Comparison of ENCODE assay signal across 14 mouse cellular contexts in the genomic region with DNA sequence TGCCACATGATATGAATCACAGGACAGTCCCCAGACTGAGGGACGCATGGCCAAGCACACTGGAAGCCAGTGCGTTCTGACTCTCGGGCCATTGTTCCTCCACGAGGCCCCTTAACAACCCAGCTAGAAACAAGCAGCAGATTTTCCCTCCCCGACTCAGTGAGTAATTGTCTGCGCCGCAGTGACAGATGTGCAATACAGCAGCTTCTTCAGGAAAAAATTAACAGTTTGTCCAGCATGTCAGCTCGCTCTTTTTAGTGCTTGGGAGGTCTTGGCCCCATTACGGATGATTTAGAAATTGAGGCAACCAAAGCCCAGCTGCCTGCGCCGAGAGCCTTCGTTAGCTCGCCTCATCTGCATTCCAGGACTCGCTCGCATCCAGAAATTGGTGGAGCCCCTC.
A peak's percentile ranks its signal among the peaks of the same experiment; 100 is the strongest.
DNase-seq lines count a peak whose midpoint lies in the region; ATAC-seq lines count a peak whose summit lies in the region.
"Had no signal": no experiment of that assay in that cellular context is flagged by ENCODE, and none has a peak within 500 bp of the region (broad histone marks: within the 10 kb centered on the region; RNA-seq: fewer than 3 reads in every experiment).

No protein-coding gene starts in this region.

- H3K9ac ChIP-seq in forebrain, embryonic 11.5 days (ENCODE audit: low read length) = no peak overlapping the region
- no peak overlapping the region for H3K9ac ChIP-seq in hindbrain, embryonic 12.5 days
- H3K9ac ChIP-seq in midbrain, embryonic 11.5 days (ENCODE audit: low read length) = no peak overlapping the region
- no peak overlapping the region for H3K9ac ChIP-seq in intestine, embryonic 15.5 days
- H3K9ac ChIP-seq: heart, embryonic 12.5 days; liver, embryonic 13.5 days had no signal

- 56% methylated on average over 15 of the region's 15 CpGs for WGBS in forebrain, embryonic 11.5 days
- 78% methylated on average over 15 of the region's 15 CpGs for WGBS in forebrain, embryonic 10.5 days
- 53% methylated on average over 15 of the region's 15 CpGs for WGBS in hindbrain, embryonic 12.5 days
- 82% methylated on average over 15 of the region's 15 CpGs for WGBS in midbrain, embryonic 11.5 days
- 74% methylated on average over 15 of the region's 15 CpGs for WGBS in intestine, embryonic 15.5 days

- no peaks in the 10 kb centered on the region for H3K4me1 ChIP-seq in forebrain, embryonic 11.5 days (replicated peaks; ENCODE audit: control insufficient read depth, insufficient read depth, low read length)
- peaks cover 16% of the 10 kb centered on the region for H3K4me1 ChIP-seq in forebrain, embryonic 10.5 days
- peaks cover 6% of the 10 kb centered on the region; the same call in 1 of the 2 replicates for H3K4me1 ChIP-seq in hindbrain, embryonic 12.5 days
- no peaks in the 10 kb centered on the region for H3K4me1 ChIP-seq in midbrain, embryonic 11.5 days (ENCODE audit: control insufficient read depth, insufficient read depth, low read length)
- no peaks in the 10 kb centered on the region for H3K4me1 ChIP-seq in intestine, embryonic 15.5 days (replicated peaks)
- H3K4me1 ChIP-seq: heart, embryonic 12.5 days; liver, embryonic 13.5 days had no signal

- no peak overlapping the region for H3K4me3 ChIP-seq in forebrain, embryonic 11.5 days (ENCODE audit: low read depth, low read length)
- no peak overlapping the region for H3K4me3 ChIP-seq in forebrain, embryonic 10.5 days
- no peak overlapping the region for H3K4me3 ChIP-seq in hindbrain, embryonic 12.5 days
- H3K4me3 ChIP-seq in midbrain, embryonic 11.5 days (ENCODE audit: low read depth, low read length) = no peak overlapping the region
- H3K4me3 ChIP-seq in intestine, embryonic 15.5 days (replicated peaks) = no peak overlapping the region
- H3K4me3 ChIP-seq: gastrocnemius, adult 2 months; heart, embryonic 12.5 days; liver, embryonic 13.5 days had no signal

- no peak for DNase-seq in forebrain, embryonic 11.5 days (ENCODE audit: low spot score)
- no peak for DNase-seq in forebrain, embryonic 10.5 days (ENCODE audit: extremely low spot score, low spot score)
- peak; percentile 88 for DNase-seq in Muller cell, postnatal 12 days (ENCODE audit: inconsistent ontology term)
- no peak for DNase-seq in midbrain, embryonic 11.5 days (ENCODE audit: low spot score, missing footprints)
- DNase-seq in spleen, postnatal 14 days (ENCODE audit: low spot score in 2 of 2) = no peak
- DNase-seq in c-Kit-positive CD71-positive TER-119-positive erythroid progenitor cells, embryonic 14.5 days (ENCODE audit: low spot score) = no peak
- DNase-seq: cerebellum, postnatal 25 days; gastrocnemius, adult 2 months; liver, embryonic 13.5 days; spleen, adult 18-20 months had no signal

- H3K27me3 ChIP-seq in forebrain, embryonic 11.5 days (ENCODE audit: control insufficient read depth, insufficient read depth, low read length) = no peaks in the 10 kb centered on the region
- no peaks in the 10 kb centered on the region for H3K27me3 ChIP-seq in forebrain, embryonic 10.5 days (ENCODE audit: poor library complexity, severe bottlenecking)
- H3K27me3 ChIP-seq in hindbrain, embryonic 12.5 days = no peaks in the 10 kb centered on the region
- no peaks in the 10 kb centered on the region for H3K27me3 ChIP-seq in midbrain, embryonic 11.5 days (ENCODE audit: control insufficient read depth, insufficient read depth, low read length)
- no peaks in the 10 kb centered on the region for H3K27me3 ChIP-seq in intestine, embryonic 15.5 days (replicated peaks)
- H3K27me3 ChIP-seq: heart, embryonic 12.5 days; liver, embryonic 13.5 days had no signal

- ATAC-seq in forebrain, embryonic 11.5 days (replicated peaks; ENCODE audit: low FRiP score) = peak; percentile 78
- ATAC-seq in hindbrain, embryonic 12.5 days (ENCODE audit: low FRiP score) = peak; percentile 71
- ATAC-seq in midbrain, embryonic 11.5 days (ENCODE audit: low FRiP score) = peak; percentile 30; the same call in 1 of the 2 replicates
- no peak for ATAC-seq in intestine, embryonic 15.5 days
- ATAC-seq: inflammation-experienced regulatory T-cells, adult 6 months had no signal

- no peaks in the 10 kb centered on the region for H3K9me3 ChIP-seq in forebrain, embryonic 11.5 days (ENCODE audit: control insufficient read depth, low read length)
- no peaks in the 10 kb centered on the region for H3K9me3 ChIP-seq in forebrain, embryonic 10.5 days
- H3K9me3 ChIP-seq in hindbrain, embryonic 12.5 days (replicated peaks) = no peaks in the 10 kb centered on the region
- H3K9me3 ChIP-seq in midbrain, embryonic 11.5 days (ENCODE audit: control insufficient read depth, low read length) = no peaks in the 10 kb centered on the region
- no peaks in the 10 kb centered on the region for H3K9me3 ChIP-seq in intestine, embryonic 15.5 days
- H3K9me3 ChIP-seq: heart, embryonic 12.5 days; liver, embryonic 13.5 days had no signal

- H3K4me2 ChIP-seq in forebrain, embryonic 11.5 days (ENCODE audit: low read depth, low read length, severe bottlenecking) = no peak overlapping the region
- H3K4me2 ChIP-seq in hindbrain, embryonic 12.5 days (replicated peaks) = no peak overlapping the region
- no peak overlapping the region for H3K4me2 ChIP-seq in midbrain, embryonic 11.5 days
- no peak overlapping the region for H3K4me2 ChIP-seq in intestine, embryonic 15.5 days (replicated peaks)
- H3K4me2 ChIP-seq: heart, embryonic 12.5 days; liver, embryonic 13.5 days had no signal

- H3K27ac ChIP-seq in forebrain, embryonic 11.5 days (ENCODE audit: low read depth, low read length) = no peak overlapping the region
- H3K27ac ChIP-seq in forebrain, embryonic 10.5 days = no peak overlapping the region
- H3K27ac ChIP-seq in hindbrain, embryonic 12.5 days = peak overlapping the region; percentile 49
- no peak overlapping the region for H3K27ac ChIP-seq in midbrain, embryonic 11.5 days (ENCODE audit: low read depth, low read length)
- H3K27ac ChIP-seq in intestine, embryonic 15.5 days = no peak overlapping the region
- H3K27ac ChIP-seq: gastrocnemius, adult 2 months; liver, embryonic 13.5 days had no signal

- no peaks in the 10 kb centered on the region for H3K36me3 ChIP-seq in forebrain, embryonic 11.5 days (ENCODE audit: control insufficient read depth, insufficient read depth, low read length)
- H3K36me3 ChIP-seq in forebrain, embryonic 10.5 days (replicated peaks) = no peaks in the 10 kb centered on the region
- H3K36me3 ChIP-seq in hindbrain, embryonic 12.5 days = no peaks in the 10 kb centered on the region
- H3K36me3 ChIP-seq in midbrain, embryonic 11.5 days (ENCODE audit: control insufficient read depth, insufficient read depth, low read length) = no peaks in the 10 kb centered on the region
- no peaks in the 10 kb centered on the region for H3K36me3 ChIP-seq in intestine, embryonic 15.5 days
- H3K36me3 ChIP-seq: heart, embryonic 12.5 days; liver, embryonic 13.5 days had no signal
